In the genomic region with DNA sequence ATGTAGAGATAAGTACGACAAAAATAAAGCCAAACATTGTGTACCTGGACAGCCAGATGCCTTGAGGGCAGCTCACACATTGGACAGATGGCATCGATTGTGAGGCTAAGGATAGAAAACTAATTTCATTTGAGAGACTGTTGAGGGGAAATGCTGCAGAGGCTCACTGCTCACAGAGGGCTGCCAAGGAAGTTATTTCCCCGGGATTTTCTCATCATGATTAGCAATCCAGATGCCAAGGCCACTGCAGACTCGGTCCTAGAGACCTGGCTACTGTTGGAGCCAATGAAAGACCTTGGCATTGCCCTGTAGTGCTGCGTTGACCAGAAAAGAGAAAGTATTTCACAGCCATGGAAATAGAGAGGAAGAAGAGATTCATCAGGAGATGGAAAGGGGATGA, we compare ENCODE assay signal across 20 mouse cellular contexts.
DNase-seq lines count a peak whose midpoint lies in the region; ATAC-seq and TF ChIP-seq lines count a peak whose summit lies in the region.
"Had no signal": no experiment of that assay in that cellular context is flagged by ENCODE, and none has a peak within 500 bp of the region (broad histone marks: within the 10 kb centered on the region; RNA-seq: fewer than 3 reads in every experiment).

No protein-coding gene starts in this region.

- H3K27me3 ChIP-seq in kidney, embryonic 15.5 days = no peaks in the 10 kb centered on the region
- no peaks in the 10 kb centered on the region for H3K27me3 ChIP-seq in limb, embryonic 10.5 days (ENCODE audit: low read depth, poor library complexity, severe bottlenecking)
- H3K27me3 ChIP-seq: embryonic facial prominence, embryonic 15.5 days; limb, embryonic 12.5 days; lung, embryonic 15.5 days; neural tube, embryonic 12.5 days had no signal

- no peaks in the 10 kb centered on the region for H3K36me3 ChIP-seq in kidney, embryonic 15.5 days
- H3K36me3 ChIP-seq in limb, embryonic 10.5 days = no peaks in the 10 kb centered on the region
- H3K36me3 ChIP-seq: embryonic facial prominence, embryonic 15.5 days; heart, embryonic 10.5 days; limb, embryonic 12.5 days; lung, embryonic 15.5 days; neural tube, embryonic 12.5 days had no signal

- ATAC-seq in kidney, embryonic 15.5 days (replicated peaks; ENCODE audit: low FRiP score) = no peak
- ATAC-seq: forebrain, embryonic 16.5 days had no signal

- no peak overlapping the region for H3K9ac ChIP-seq in kidney, embryonic 15.5 days
- H3K9ac ChIP-seq: embryonic facial prominence, embryonic 15.5 days; limb, embryonic 12.5 days; liver, embryonic 14.5 days; lung, embryonic 15.5 days; neural tube, embryonic 12.5 days had no signal

- peaks cover 11% of the 10 kb centered on the region for H3K4me1 ChIP-seq in kidney, embryonic 15.5 days
- 0 out of 2 replicates have a peak, but pooled peaks cover 6% of the 10 kb centered on the region for H3K4me1 ChIP-seq in limb, embryonic 10.5 days
- H3K4me1 ChIP-seq: embryonic facial prominence, embryonic 15.5 days; limb, embryonic 12.5 days; lung, embryonic 15.5 days; neural tube, embryonic 12.5 days had no signal

- no peak overlapping the region for H3K4me2 ChIP-seq in kidney, embryonic 15.5 days
- H3K4me2 ChIP-seq: embryonic facial prominence, embryonic 15.5 days; limb, embryonic 12.5 days; lung, embryonic 15.5 days; midbrain, embryonic 11.5 days; neural tube, embryonic 12.5 days had no signal

- peak; percentile 67 to 81 for DNase-seq in adrenal gland, adult (ENCODE audit: inconsistent age in 2 of 2, low spot score in 1 of 2)
- no peak for DNase-seq in adrenal gland, postnatal 4 days (ENCODE audit: low spot score in 2 of 2)
- no peak for DNase-seq in kidney, postnatal 14 days
- DNase-seq in adrenal gland, adult 2 months = peak; percentile 71
- DNase-seq in brain, embryonic 14.5 days (ENCODE audit: low read depth) = peak; percentile 3
- DNase-seq in frontal cortex, postnatal 10 days (ENCODE audit: low spot score in 2 of 2) = no peak
- DNase-seq in limb, embryonic 10.5 days (ENCODE audit: low spot score) = no peak
- DNase-seq: kidney, adult 18-20 months; kidney, postnatal 10 days; lung, postnatal 4 days; thymus, postnatal 36 days had no signal

- WGBS in kidney, embryonic 15.5 days = 80% methylated on average over 5 of the region's 5 CpGs
- 78% methylated on average over 5 of the region's 5 CpGs for WGBS in limb, embryonic 10.5 days

- TF ChIP-seq POLR2A in brain, embryonic 14.5 days (IDR thresholded peaks at IDR 0.05; ENCODE audit: borderline replicate concordance, extremely low read depth, insufficient read depth, insufficient read length, poor library complexity, severe bottlenecking) = no peak

- TF ChIP-seq CTCF in brain, embryonic 14.5 days (IDR thresholded peaks at IDR 0.05; ENCODE audit: borderline replicate concordance, extremely low read depth, insufficient read depth, insufficient read length) = no peak

- no peak overlapping the region for H3K4me3 ChIP-seq in kidney, embryonic 15.5 days (replicated peaks)
- no peak overlapping the region for H3K4me3 ChIP-seq in limb, embryonic 10.5 days
- H3K4me3 ChIP-seq: embryonic facial prominence, embryonic 15.5 days; heart, embryonic 10.5 days; limb, embryonic 12.5 days; lung, embryonic 15.5 days; neural tube, embryonic 12.5 days had no signal

- H3K9me3 ChIP-seq in kidney, embryonic 15.5 days (replicated peaks) = peaks cover 7% of the 10 kb centered on the region; the same call in 1 of the 2 replicates
- H3K9me3 ChIP-seq in limb, embryonic 10.5 days (replicated peaks) = no peaks in the 10 kb centered on the region
- H3K9me3 ChIP-seq: heart, embryonic 10.5 days; limb, embryonic 12.5 days; lung, embryonic 15.5 days; neural tube, embryonic 12.5 days had no signal

- peak overlapping the region; percentile 54; the same call in 1 of the 2 replicates for H3K27ac ChIP-seq in kidney, embryonic 15.5 days
- no peak overlapping the region for H3K27ac ChIP-seq in limb, embryonic 10.5 days
- H3K27ac ChIP-seq: embryonic facial prominence, embryonic 15.5 days; heart, embryonic 10.5 days; limb, embryonic 12.5 days; liver, embryonic 14.5 days; lung, embryonic 15.5 days; neural tube, embryonic 12.5 days had no signal

Comparison
In these comparisons a context has a peak if more than half of its experiments do, and no peak if none do; other contexts are left out.
1. DNase-seq: peak in adrenal gland, adult (2 of 2), adrenal gland, adult 2 months (single experiment) and brain, embryonic 14.5 days (single experiment); none in adrenal gland, postnatal 4 days (0 of 2), kidney, postnatal 14 days (single experiment), frontal cortex, postnatal 10 days (0 of 2) and limb, embryonic 10.5 days (single experiment).